Mouse (Mus musculus): Measurements from ENCODE around the gene Jade2.
A peak's percentile ranks its signal among the peaks of the same experiment; 100 is the strongest.

GRCm38 (mm10) chr11:51822736-51823135, 34.7 kb downstream of the Jade2 start:
- TF ChIP-seq CTCF (IDR thresholded peaks at IDR 0.05; ENCODE audit: low read depth) (no peak), EP300 (IDR thresholded peaks at IDR 0.05; ENCODE audit: low read depth) (peak; percentile 40; the same call in 1 of the 2 replicates)
